Mouse (Mus musculus) MEL (cell line): ENCODE measurements at regions not wholly inside any gene's neighbourhood (a gene's known extent, or its start where the extent isn't known, plus 50 kb on each side); places are given as distances from the start of the nearest gene placed in this dataset.

Experiments
- CHD1 ChIP-seq: IDR thresholded peaks from 2 replicates; pipeline ENCODE4 v1.6.1; 2012; ENCODE audit warnings: low read depth, mild to moderate bottlenecking, inconsistent platforms, low read length, improper control_type of control experiment
- EP300 ChIP-seq, 2 experiments: IDR thresholded peaks; 2 replicates each; pipeline ENCODE4 v1.6.1; 2011; ENCODE audit warnings: improper control_type of control experiment in 2 of 2, low read length in 2 of 2, low read depth in 1 of 2, mild to moderate bottlenecking in 1 of 2
- GATA1 ChIP-seq: IDR thresholded peaks from 2 replicates; pipeline ENCODE4 v1.6.1; 2011; ENCODE audit warnings: low read depth, low read length, improper control_type of control experiment
- MEF2A ChIP-seq: IDR thresholded peaks from 2 replicates; pipeline ENCODE4 v1.6.1; 2014; ENCODE audit warnings: low read depth, mild to moderate bottlenecking, inconsistent platforms, low read length, improper control_type of control experiment; ENCODE audit not compliant: poor library complexity, insufficient replicate concordance, severe bottlenecking; ENCODE audit errors: extremely low read depth
- POLR2AphosphoS2 ChIP-seq: IDR thresholded peaks from 2 replicates; pipeline ENCODE4 v1.6.1; 2011; ENCODE audit warnings: low read length, improper control_type of control experiment

GRCm38 (mm10) chr2:123311554-123312276 lies 546.7 kb downstream of the Sqor start:
- TF ChIP-seq GATA1 (no peak), CHD1 (no peak), EP300 (IDR thresholded peaks at IDR 0.05; ENCODE audit: low read depth in 1 of 2, low read length in 2 of 2) (no peak), POLR2AphosphoS2 (no peak), MEF2A (no peak)
